In the genomic region with DNA sequence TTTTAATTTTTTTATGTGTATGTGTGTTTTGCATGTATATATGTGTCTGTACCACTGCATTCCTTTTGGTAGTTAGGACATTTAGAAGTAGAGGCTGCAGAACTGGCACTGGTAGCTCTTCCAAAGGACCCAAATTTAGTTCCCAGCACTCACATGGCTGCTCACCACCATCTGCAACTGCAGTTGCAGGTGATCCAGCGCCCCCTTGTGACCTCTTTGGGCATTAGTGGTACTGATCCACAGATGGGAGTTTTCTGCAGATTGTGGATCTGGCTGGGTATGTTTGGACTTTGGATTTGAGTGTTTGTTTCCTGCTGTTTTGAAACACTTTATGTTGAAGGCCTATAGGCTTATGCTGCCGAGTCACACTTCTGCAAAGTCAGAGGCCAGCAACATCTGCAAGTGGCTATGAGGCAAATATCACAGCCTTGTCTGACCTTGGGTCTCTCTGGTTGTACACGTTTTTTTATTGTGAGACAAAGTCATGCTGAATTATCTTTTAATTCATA, we compare ENCODE assay signal across 13 mouse cellular contexts. TPM values are rescaled to one million over a fixed set of nuclear protein-coding genes. Genes with fewer than 3 reads are reported as not detected.
DNase-seq lines count a peak whose midpoint lies in the region; ATAC-seq and TF ChIP-seq lines count a peak whose summit lies in the region.
"Had no signal": no experiment of that assay in that cellular context is flagged by ENCODE, and none has a peak within 500 bp of the region (broad histone marks: within the 10 kb centered on the region; RNA-seq: fewer than 3 reads in every experiment).

No protein-coding gene starts in this region.

- ATAC-seq in liver, embryonic 14.5 days (ENCODE audit: insufficient read depth) = no peak
- no peak for ATAC-seq in liver, embryonic 11.5 days (replicated peaks; ENCODE audit: low FRiP score)
- ATAC-seq: midbrain, embryonic 16.5 days had no signal

- no peaks in the 10 kb centered on the region for H3K27me3 ChIP-seq in heart, adult 2 months (ENCODE audit: control insufficient read depth, insufficient read depth, low read length)
- no peaks in the 10 kb centered on the region for H3K27me3 ChIP-seq in liver, embryonic 14.5 days (ENCODE audit: control insufficient read depth, insufficient read depth, low read length)
- no peaks in the 10 kb centered on the region for H3K27me3 ChIP-seq in liver, embryonic 11.5 days (replicated peaks; ENCODE audit: control insufficient read depth, insufficient read depth, low read length)
- no peaks in the 10 kb centered on the region for H3K27me3 ChIP-seq in E14TG2a.4 (ENCODE audit: insufficient read depth, low read length)

- H3K4me3 ChIP-seq in heart, adult 2 months = no peak overlapping the region
- H3K4me3 ChIP-seq in liver, embryonic 14.5 days (ENCODE audit: insufficient read depth in 1 of 2, low read depth in 2 of 2, low read length in 2 of 2) = no peak overlapping the region
- H3K4me3 ChIP-seq in liver, embryonic 11.5 days (ENCODE audit: low read depth, low read length) = no peak overlapping the region
- no peak overlapping the region for H3K4me3 ChIP-seq in E14TG2a.4 (replicated peaks; ENCODE audit: low read length)

- no peak for DNase-seq in heart, adult 2 months
- no peak for DNase-seq in heart, adult 18-20 months
- no peak for DNase-seq in liver, embryonic 14.5 days (ENCODE audit: low read depth in 3 of 3, low spot score in 3 of 3)
- no peak for DNase-seq in liver, embryonic 11.5 days (ENCODE audit: low spot score)
- DNase-seq in induced T-regulatory cell, adult 2 months (ENCODE audit: low read depth) = peak; percentile 30
- no peak for DNase-seq in frontal cortex, postnatal 14 days (ENCODE audit: low spot score in 2 of 2)
- DNase-seq in gastrocnemius, adult 8-10 months (ENCODE audit: low spot score in 2 of 2) = no peak
- DNase-seq: adrenal gland, postnatal 25 days; cerebellum, adult 18-20 months; thymus, postnatal 36 days had no signal

- peak overlapping the region; percentile 41 for H3K27ac ChIP-seq in heart, adult 2 months
- H3K27ac ChIP-seq in liver, embryonic 14.5 days = no peak overlapping the region
- H3K27ac ChIP-seq in liver, embryonic 11.5 days (ENCODE audit: low read depth, low read length) = no peak overlapping the region
- H3K27ac ChIP-seq: hindbrain, embryonic 14.5 days had no signal

- WGBS in heart, adult 2 months = 47% methylated on average over 3 of the region's 3 CpGs
- 50% methylated on average over 3 of the region's 3 CpGs for whole genome bisulfite sequencing in liver, embryonic 14.5 days (ENCODE audit: insufficient replicate concordance)
- 48% methylated on average over 3 of the region's 3 CpGs for whole genome bisulfite sequencing in liver, embryonic 11.5 days

- no peak for TF ChIP-seq EP300 in heart, adult 2 months (IDR thresholded peaks at IDR 0.05; ENCODE audit: insufficient read depth, low read depth, low read length)
- TF ChIP-seq EP300 in liver, embryonic 14.5 days (IDR thresholded peaks at IDR 0.05; ENCODE audit: low read depth) = no peak

- no peak for TF ChIP-seq POLR2A in heart, adult 2 months (IDR thresholded peaks at IDR 0.05; ENCODE audit: insufficient read depth, low read depth, low read length)

- H3K79me2 ChIP-seq in heart, adult 2 months (replicated peaks; ENCODE audit: control insufficient read depth, insufficient read depth, low read length) = peaks cover 8% of the 10 kb centered on the region

- intact Hi-C loops in heart, adult 2 months (cut with DNase I) = no loop called here

- no peak overlapping the region for H3K9ac ChIP-seq in heart, adult 2 months (ENCODE audit: low read depth, low read length)
- no peak overlapping the region for H3K9ac ChIP-seq in liver, embryonic 14.5 days (replicated peaks)
- H3K9ac ChIP-seq in liver, embryonic 11.5 days (ENCODE audit: low read depth, low read length) = no peak overlapping the region
- H3K9ac ChIP-seq: hindbrain, embryonic 14.5 days had no signal

- peaks cover 28% of the 10 kb centered on the region for H3K4me1 ChIP-seq in heart, adult 2 months (ENCODE audit: control insufficient read depth, insufficient read depth, low read length)
- H3K4me1 ChIP-seq in liver, embryonic 14.5 days (replicated peaks; ENCODE audit: control insufficient read depth in 2 of 2, insufficient read depth in 2 of 2, low read length in 1 of 2) = peaks cover 0 to 5% of the 10 kb centered on the region in 2 experiments; a peak in 1 of 4 replicates
- no peaks in the 10 kb centered on the region for H3K4me1 ChIP-seq in liver, embryonic 11.5 days (replicated peaks; ENCODE audit: control insufficient read depth, insufficient read depth, low read length)
- peaks cover 30% of the 10 kb centered on the region for H3K4me1 ChIP-seq in E14TG2a.4 (replicated peaks; ENCODE audit: low read depth, low read length)

- H3K9me3 ChIP-seq in liver, embryonic 14.5 days (ENCODE audit: control insufficient read depth, low read length) = no peaks in the 10 kb centered on the region
- peaks cover 3% of the 10 kb centered on the region; the same call in 1 of the 2 replicates for H3K9me3 ChIP-seq in liver, embryonic 11.5 days (ENCODE audit: control insufficient read depth, low read length)
- no peaks in the 10 kb centered on the region for H3K9me3 ChIP-seq in E14TG2a.4 (ENCODE audit: low read length)

- H3K4me2 ChIP-seq in liver, embryonic 14.5 days (ENCODE audit: low read depth) = no peak overlapping the region
- H3K4me2 ChIP-seq in liver, embryonic 11.5 days = no peak overlapping the region
- H3K4me2 ChIP-seq: hindbrain, embryonic 14.5 days had no signal

- TF ChIP-seq CTCF in heart, adult 2 months (IDR thresholded peaks at IDR 0.05) = peak; percentile 38
- peak; percentile 55 for TF ChIP-seq CTCF in liver, embryonic 14.5 days (IDR thresholded peaks at IDR 0.05; ENCODE audit: low read depth)
- TF ChIP-seq CTCF in E14TG2a.4 (conservative IDR thresholded peaks at IDR 0.05; ENCODE audit: low read length) = peak; percentile 54

- H3K36me3 ChIP-seq in heart, adult 2 months (ENCODE audit: control insufficient read depth, insufficient read depth, low read length) = 0 out of 2 replicates have a peak, but pooled peaks cover 3% of the 10 kb centered on the region
- H3K36me3 ChIP-seq in liver, embryonic 14.5 days (replicated peaks; ENCODE audit: control insufficient read depth, insufficient read depth, low read depth) = peaks cover 10% of the 10 kb centered on the region
- peaks cover 13% of the 10 kb centered on the region for H3K36me3 ChIP-seq in liver, embryonic 11.5 days (ENCODE audit: control insufficient read depth, insufficient read depth, low read length)
- peaks cover 47% of the 10 kb centered on the region for H3K36me3 ChIP-seq in E14TG2a.4 (ENCODE audit: insufficient read depth, low read length)

RNA-seq across cellular contexts. Expression of gene Haus8, which starts 15.8 kb away (rescaled TPM):
- 10 to 100 TPM; 24.2 to 29.0 TPM for total RNA-seq in heart, adult 2 months (2021)
- 11.9 and 12.1 TPM in 2 replicates for polyA plus RNA-seq in heart, adult 2 months (2012; rRNA removed)
- total RNA-seq in heart, adult 18-20 months (2021) = 10 to 100 TPM; 25.5 to 29.5 TPM
- 16.0 and 23.9 TPM in 2 replicates for polyA plus RNA-seq in liver, embryonic 14.5 days (2012; rRNA removed)
- polyA plus RNA-seq in liver, embryonic 14.5 days (2014; fragmentation: Nextera tagmentation; extraction: Ambion mirVana) = 47.1 and 51.6 TPM in 2 replicates
- 73.3 and 77.0 TPM in 2 replicates for polyA plus RNA-seq in liver, embryonic 11.5 days (2014; fragmentation: Nextera tagmentation; extraction: Ambion mirVana)
- total RNA-seq in gastrocnemius, adult 8-10 months (2022) = 1 to 10 TPM; 2.4 to 5.5 (median 4.0) TPM

RNA-seq across cellular contexts. Expression of gene Myo9b, which starts 16.0 kb away (rescaled TPM):
- total RNA-seq in heart, adult 2 months (2021) = 10 to 100 TPM; 20.1 to 22.8 TPM
- 15.0 and 15.9 TPM in 2 replicates for polyA plus RNA-seq in heart, adult 2 months (2012; rRNA removed)
- 10 to 100 TPM; 20.5 to 22.3 TPM for total RNA-seq in heart, adult 18-20 months (2021)
- polyA plus RNA-seq in liver, embryonic 14.5 days (2012; rRNA removed) = 5.9 and 6.4 TPM in 2 replicates
- polyA plus RNA-seq in liver, embryonic 14.5 days (2014; fragmentation: Nextera tagmentation; extraction: Ambion mirVana) = 5.8 and 7.0 TPM in 2 replicates
- polyA plus RNA-seq in liver, embryonic 11.5 days (2014; fragmentation: Nextera tagmentation; extraction: Ambion mirVana) = 19.0 and 20.2 TPM in 2 replicates
- 1 to 10 TPM; 6.2 to 8.6 (median 7.8) TPM for total RNA-seq in gastrocnemius, adult 8-10 months (2022)
